Mouse (Mus musculus): Measurements from ENCODE around the gene Birc7.

Birc7 gene

DNA sequence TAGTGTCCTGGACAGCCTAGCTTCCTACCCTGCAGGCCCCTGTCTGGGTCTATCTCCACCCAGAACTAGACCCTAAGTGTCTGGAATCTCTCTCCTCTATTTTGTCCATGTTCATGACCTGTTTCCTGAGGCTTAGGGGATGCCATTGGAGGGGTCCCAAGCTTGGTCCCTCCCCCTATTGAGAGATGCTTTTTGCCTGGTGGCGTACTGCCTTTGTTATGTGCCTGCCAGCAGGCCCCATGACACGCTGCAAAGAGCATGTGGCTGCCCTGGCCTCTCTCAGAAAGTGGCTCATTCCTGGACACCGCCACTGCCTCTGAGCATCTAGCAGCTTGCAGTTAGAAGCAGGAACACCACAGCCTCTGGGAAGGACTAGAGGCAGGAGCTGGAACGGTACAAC lies at the start of gene Birc7:
Gene Birc7 (plus strand): TSS at position 301 of the 400 bp plus-strand sequence.
- no peak for DNase-seq (ENCODE audit: low read depth, low spot score)

DNA sequence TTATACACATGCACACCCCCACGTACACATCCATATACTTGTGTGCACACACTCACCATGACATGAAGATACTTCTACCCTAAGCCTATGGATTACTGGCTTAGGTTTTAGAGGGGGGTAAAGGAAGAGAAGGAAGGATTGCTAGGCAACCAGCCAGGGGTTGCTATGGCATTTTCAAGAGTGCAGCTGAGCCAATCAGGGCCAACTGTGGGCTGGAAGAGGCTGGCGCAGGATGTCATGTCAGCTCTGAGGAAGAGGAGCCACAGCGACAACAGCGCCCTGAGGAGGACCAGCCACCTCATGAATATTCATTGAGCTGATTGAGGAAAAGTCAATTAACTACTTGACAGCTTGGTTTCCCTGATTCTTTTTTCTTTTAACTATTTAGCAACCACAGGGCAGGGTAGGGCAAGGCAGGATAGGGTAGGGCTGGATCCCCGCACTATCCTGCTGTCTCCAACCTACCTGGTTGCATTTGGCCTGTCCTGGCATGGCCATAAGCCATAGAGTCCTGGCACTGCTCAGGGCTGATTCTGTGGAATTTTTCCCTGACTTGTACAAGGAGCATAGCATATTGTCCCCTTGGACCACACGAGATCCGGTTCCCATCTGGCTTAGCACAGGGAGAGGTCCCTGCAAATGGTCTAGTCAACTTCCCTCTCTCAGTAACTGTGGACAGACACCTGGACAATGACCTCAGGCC lies 49.3 kb upstream of the Birc7 start:
- DNase-seq (ENCODE audit: low read depth, low spot score) = no peak

DNA sequence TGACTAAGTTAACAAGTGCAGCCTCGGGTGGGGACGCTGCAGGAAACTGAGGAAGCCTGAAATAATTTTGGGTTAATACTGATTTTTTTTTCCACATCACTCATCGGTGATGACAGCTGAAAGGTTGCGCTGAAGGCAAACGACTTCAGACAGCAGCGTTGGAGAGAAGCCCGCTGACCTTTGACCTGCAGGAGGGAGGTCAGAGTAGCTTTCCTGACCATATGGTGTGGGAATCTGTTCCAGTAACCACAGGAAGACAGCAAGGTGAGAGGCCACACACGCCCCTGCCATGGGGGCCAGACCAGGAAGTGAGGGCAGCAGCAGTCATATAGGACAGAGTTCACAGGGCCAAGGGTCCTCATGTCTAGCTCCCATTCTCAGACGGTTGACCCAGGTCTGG lies 47.5 kb upstream of the Birc7 start:
- DNase-seq (ENCODE audit: low read depth, low spot score) = no peak

DNA sequence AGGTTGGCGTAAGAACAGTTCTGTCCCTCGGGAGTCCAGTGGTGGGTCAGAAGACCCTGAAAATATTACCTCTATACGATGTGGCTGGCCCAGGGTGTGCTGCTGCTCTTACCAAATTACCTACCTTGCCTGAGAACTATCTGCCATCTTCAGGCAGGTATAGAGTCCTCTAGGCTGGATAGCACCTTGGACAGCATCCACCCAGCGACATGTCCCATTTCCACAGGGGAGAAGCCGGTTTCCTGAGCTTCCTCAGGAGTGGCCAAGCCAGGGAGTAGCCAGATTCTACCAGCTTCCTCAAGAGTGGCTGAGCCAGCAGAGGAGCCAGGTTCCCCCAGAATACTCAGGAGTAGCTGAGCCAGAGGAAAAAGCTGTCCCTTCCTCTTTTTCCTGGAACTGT lies 43.6 kb upstream of the Birc7 start:
- no peak for DNase-seq (ENCODE audit: low read depth, low spot score)

DNA sequence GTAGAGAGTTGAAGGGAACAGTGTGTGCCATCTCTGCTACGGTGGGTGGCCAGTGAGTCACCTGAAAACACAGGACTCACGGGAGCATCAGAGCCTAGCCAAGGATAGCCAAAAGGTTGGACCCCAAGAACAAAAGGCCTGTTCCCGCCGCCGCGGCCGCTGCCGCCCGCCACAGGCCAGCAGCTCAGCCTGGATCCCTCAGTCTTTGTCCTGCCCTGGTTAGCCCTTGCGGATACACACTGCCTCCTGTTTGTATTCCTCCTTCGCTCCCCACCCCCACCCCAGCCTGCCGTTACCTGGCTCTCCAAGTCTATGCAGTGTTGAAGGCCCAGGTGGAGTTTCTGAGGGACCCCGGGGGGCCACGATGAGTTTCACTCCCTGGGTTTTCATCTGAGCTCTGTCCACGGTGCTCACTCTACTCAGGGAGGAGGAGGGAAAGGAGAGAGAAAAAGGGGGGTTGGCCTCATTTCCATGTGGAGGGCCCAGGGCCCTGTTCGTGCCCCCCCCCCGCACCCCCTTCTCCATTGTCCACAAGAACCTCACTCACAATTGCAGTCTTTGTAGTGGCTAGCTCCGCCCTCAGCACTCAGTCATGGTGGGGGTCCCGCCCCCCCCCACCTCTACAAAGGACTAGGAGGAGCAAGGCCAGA lies 39.4 kb upstream of the Birc7 start:
- DNase-seq (ENCODE audit: low read depth, low spot score) = no peak

DNA sequence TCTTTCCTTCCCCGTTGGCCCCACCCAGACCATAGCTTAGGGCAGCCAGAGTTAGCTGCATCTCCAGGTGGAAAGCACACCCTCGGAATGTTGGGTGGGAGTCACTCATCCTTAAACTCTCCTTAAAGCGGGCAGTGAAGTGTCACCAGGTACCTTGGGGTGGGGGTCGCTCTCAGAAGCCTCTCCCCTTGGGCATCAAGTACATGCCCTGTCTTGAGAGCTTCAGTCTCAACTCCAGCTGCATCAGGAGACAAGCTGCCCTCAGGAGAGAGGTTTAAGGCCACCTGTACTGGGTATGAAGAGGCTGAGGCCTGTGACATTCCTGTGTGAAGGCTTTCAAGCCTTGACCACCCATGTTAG lies 38.9 kb upstream of the Birc7 start:
- DNase-seq (ENCODE audit: low read depth, low spot score) = no peak

DNA sequence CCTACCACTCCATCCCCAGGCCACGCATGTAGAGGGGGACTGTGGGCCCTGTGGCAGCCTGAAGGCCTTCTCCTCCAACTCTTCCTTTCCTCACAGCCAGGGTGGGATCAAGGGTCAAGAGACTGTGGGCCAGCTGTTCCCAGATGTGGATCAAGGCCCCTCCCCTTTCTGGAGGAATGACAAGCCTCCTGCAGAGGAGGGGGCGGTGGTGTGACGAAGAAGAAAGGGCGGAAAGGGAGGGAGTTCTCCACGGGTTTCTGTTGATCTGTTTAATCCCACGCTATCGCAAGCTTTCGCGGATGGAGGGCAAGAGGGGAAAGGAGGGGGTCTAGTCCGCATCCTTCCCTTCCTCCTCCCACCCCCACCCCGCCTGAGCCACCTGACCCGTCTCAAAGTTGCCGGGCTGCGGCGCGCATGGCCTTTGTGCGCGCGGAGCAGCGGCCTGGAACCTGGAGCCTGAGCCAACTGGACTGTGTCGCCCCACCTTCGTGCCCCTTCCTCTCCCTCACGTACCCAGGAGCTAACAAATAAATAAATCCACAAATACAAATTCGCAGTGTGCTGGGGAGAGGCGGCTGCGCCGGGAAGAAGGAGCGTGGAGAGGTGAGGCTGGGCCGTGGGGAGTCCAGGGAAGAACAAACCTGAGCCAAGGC lies 38.3 kb upstream of the Birc7 start:
- no peak for DNase-seq (ENCODE audit: low read depth, low spot score)

DNA sequence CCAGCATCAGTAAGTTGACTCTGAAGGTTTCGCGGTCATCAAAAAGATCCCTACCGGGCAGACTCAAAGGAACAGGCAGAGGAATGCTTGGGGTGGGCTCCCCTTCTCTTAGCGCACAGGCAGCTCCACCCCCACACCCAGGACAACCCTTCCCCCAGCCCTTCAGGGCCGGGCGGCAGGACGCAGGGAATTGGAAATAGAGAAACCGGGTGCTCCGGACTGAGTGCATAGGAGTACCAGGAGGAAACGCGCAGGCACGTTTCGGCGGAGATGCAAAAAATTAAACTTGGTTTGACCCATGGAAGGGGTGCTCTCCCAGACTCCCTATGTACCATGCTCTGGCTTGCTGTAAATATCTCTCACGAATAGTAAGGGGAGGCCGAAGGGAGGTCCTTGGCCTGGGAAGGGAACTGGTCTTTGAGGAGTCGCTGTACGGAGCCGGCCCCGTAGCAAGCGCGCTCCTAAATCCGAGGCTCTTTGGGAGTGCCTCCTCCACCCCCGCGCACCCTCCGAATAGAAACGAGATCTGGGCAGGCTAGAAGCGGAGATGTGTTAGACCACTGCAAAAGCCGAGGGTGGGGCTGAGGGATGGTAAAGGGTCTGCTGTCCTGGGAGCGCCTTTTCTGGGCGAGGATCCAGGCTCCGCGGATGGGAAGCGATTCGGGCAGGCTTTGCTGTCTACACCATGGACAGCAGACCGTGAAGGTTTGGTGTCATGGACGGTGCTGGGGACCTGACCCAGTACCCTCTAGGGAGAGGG lies 37.6 kb upstream of the Birc7 start:
- DNase-seq (ENCODE audit: low read depth, low spot score) = no peak

DNA sequence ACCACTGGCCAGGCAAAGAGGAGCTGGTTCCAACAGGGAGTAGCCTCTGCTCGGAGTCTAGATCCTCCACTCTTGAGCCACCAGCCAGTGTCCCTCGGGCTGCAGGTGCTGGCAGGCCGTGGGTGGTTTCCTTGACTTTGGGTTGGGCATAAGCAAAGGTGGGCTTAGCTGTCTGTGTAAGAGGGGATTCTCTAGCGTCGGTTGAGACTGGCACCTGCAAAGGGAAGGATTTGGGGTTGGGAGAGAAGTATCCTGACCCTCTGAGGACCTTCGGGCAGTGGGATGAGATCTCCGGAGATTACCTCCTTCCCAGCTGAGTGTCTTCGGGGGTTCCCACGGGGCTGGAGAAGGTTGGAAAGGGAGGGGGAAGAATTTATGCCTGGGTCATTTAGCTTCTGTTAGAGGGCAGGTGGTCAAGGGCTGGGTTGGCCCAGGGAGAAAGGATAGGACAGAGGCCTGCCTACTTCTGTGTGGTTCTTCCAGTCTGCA lies 36.9 kb upstream of the Birc7 start:
- no peak for DNase-seq (ENCODE audit: low read depth, low spot score)

DNA sequence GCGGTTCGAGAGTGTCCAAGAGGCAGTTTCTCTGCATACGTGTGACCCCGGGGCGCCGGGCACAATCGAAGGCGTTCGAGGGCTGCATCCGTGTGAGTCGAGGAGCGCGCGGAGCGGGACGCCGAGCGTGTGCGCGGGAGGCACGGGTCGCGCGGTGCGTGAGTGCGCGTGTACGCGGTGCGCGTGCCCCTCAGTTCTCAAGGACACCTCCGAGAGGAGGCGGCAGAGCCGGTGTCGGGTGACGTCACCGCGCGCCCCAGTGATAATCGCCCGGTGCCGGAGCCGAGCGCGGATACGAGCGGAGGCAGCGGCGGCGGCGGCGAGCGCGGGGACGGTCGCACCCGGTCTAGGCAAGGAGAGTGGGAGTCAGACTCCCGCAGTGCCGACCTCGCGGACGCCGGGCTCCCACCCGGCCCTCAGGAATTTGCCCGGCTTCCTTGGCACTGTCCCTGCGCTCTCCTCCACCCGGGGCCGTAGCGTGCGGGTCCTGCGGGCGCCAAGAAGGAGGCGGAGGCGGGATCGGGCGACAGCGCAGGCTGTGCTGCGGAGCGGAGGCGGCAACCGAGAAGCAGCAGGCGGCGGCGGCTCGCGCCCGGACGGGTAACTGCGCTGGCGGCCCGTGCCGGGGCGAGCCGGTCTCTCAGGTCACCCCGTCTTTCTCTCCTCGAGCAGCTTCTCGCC lies 35.8 kb upstream of the Birc7 start:
- no peak for DNase-seq (ENCODE audit: low read depth, low spot score)

DNA sequence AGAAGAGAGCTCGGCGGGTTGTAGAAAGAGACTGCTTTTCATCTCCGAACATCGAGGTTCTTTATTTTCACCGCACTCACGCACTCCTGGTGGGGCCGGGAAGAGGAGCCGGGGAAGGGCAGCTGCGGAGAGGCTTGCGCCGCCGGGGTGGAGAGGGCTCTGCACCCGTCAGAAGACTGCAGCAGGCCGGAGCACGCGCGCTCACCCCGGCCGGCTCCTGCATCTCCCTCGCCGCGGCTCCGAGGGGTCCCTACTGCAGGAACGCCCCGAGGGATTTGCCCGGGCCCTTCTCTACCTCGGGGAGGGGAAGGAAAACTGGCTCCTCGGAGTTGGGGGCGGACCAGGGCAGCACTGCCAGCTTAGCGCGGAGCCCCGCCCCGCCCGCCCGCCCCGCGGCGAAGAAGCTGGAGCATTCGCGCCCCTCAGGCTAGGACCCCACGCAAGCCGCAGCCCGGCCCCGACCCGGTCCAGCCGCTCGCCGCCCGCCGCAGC lies 35.2 kb upstream of the Birc7 start:
- DNase-seq (ENCODE audit: low read depth, low spot score) = no peak

DNA sequence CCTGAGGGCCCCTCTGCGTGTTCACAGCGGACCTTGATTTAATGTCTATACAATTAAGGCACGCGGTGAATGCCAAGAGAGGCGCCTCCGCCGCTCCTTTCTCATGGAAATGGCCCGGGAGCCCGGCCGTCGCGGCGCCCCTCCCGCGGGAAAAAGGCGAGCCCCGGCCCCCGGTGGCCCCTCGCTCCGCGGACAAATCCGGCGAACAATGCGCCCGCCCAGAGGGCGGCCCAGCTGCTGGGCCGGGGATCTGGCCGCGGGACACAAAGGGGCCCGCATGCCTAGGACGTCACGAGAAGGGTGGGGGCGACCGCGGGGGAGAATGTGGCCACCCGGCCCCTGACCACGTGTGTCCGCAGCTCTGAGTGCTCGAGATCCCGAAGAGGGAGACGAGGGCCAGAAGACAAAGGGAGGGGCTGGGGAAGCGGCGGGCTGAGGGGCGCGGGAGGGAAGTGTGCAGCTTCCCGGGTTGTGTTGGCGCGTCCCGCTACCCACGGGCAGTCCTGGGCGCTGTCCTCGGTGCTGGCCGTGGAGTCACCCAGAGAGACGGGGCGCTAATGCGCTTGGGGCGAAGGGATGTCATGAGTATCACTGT lies 34.7 kb upstream of the Birc7 start:
- no peak for DNase-seq (ENCODE audit: low read depth, low spot score)

DNA sequence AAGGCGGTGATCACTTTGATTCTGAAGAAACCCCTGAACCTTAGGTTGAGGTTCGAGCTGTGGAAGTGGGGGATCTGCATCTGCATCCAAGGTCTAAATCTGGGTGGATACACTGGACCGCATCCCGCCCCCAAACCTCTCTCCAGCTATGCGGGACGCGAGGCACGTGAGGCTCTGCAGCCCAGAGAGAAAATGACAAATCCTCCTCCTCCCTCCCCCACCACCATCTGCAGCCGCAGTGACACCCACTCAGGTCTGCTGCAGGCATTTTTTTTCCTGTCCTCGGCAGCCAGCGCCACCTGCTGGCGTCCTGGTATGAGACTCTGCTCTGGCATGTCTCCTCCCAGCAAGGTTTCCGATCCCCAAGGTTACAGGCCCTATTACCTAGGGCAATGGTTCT lies 34.1 kb upstream of the Birc7 start:
- peak; percentile 77 for DNase-seq (ENCODE audit: low read depth, low spot score)

DNA sequence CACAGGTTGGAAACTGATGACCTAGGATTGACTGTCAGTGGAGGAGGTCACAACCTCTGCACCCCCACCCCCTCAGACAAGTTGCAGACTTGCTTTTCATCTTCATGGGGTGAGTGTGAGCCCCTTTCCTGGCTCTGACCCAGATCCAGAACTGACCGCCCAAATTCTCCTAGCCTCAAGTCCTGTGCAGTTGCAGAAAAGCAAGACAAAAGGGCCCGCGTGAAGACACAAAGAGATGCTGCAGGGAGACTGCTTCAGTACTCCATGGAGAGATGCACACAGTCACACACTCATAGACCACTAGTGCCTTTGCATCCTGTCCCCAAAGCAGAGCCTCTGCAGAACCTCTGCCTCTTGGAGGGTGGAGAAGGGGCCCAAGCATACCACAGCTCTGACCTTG lies 33.5 kb upstream of the Birc7 start:
- no peak for DNase-seq (ENCODE audit: low read depth, low spot score)

DNA sequence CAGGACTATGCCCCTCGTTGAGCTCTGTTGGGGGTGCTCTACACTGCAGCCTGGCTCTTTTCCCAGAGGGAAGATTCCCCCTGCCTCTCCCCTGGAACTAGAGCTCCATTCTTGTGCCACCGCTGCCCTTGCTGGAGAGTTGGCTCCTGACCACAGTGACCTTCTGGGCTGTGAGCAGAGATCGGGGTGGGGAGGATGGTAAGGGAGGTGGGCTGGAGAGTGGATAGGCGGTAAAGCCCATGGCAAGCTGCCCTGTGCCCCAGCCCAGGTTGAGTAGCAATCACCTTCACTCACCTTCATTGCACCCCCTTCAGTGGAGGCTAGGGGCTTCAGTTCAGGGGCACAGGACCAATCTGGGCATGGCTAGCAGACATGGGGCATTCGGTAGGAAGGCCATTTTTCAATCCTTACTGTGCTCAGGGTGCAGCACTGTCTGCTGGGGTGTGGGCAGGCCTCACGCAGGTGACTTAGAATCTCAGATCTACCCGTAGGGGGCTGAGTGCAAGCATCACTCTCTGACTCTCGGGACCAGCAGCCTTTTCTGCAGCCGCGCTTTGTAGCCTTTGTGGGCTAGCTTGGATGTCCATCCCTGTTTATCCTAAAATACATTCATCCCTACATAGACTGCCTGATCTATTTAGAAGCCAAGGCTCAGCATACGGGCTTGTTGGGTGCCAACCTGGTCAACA lies 32.8 kb upstream of the Birc7 start:
- DNase-seq (ENCODE audit: low read depth, low spot score) = no peak

DNA sequence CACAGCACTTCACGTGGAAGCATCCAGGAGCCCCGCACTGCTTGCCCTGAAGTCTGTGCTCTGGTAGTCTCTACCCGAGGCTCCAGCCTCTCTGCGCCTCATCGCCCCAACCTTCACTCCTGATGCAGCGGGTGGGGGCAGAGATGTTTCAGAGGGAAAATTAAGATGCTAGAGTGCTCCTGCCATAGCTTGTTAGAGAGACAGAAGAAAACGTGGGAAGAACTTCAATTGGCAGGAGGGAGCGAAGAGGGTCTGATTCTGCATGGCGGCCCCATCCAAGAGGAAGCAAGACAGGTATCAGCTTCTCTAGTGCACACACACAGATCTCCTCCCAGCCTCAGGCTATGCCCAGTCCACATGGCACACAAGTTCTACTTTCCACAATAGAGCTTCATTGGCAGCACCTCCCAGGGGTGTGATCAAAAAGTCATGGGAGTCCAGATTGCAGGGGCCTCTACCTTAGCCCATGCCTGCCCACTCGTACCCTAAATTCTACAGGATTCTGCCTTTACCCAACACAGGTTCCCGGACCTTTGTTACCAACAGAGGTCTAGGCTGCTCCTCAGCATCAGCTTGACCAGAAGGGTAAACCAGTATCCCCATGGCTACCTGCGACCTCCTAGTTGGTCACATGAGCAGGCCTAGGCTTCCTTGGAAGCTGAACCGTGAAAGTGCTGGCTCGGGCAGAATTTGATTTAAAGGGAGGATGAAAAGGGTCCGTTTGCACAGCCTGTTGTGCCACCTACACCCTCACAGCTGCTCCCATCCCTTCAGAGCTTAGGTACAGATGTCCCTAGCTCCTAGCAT lies 31.8 kb upstream of the Birc7 start:
- DNase-seq (ENCODE audit: low read depth, low spot score) = no peak

DNA sequence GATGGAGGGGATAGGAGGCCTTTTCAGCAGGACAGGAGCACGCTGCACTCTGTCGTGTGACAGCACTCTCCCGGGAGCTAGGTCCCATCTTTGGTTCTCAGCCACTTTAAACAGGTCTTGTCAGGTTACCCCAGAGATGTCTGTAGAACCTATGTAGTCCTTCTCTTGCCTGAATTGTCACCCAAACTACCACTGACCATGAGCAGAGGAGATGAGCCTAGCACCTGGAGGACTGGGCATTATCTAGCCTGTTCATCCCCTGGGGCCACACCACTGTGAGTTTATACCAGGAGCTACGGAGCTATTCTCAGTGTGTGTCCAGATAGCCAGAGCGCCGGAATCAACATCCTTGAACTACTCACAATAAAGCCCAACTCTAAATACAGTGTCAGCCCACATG lies 31.0 kb upstream of the Birc7 start:
- DNase-seq (ENCODE audit: low read depth, low spot score) = no peak

DNA sequence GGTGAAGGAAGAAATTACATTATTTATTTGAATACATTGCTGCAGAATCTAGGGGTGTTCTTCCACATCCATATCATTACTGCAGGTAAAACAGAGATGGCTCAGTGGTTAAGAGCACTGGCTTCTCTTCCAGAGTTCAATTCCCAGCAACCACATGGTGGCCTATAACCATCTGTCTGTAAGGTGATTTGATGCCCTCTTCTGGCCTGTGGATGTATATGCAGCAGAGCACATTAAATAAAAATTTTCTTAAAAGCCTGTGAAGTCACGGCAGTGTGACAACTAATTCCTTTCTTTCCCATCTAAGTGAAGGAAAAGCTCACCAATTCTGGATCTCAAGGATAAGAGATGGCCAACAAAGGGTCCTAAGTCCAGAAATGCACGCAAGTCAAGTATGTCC lies 26.7 kb upstream of the Birc7 start:
- no peak for DNase-seq (ENCODE audit: low read depth, low spot score)

DNA sequence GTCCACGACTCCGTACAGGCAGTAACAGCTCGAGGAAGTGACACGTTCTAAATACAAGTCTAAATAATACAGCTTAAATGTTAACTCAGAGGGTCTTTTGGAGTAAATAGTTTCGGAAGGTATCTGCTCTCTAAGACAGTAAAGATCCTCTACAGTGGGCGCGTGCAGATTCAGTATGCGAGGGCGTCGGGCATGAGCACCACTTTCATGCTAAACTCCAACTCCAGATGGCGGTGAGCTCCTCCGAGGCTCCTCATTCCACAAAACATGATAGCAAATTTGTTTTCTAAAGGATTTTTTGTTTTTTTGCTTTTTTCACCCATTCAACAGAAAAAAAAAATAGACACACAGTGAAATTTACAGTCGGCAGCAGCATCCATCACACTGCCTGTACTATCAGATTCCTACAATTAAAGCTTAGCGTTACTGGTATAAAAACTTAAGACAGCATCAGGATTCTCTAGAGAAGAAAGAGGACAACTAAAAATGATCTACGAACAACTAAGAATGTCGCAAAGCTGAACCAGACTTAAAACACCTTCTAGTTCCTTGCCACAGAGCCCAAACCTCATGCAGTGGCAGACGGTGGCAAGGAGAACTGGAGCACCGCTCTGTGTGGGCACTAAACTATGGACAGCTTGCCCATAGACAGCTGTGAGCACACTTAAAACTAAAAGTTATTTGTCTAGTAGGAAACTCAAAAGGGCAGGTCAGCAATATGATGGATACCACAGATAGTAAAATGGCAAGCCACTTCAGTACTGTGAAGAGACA lies 24.2 kb upstream of the Birc7 start:
- no peak for DNase-seq (ENCODE audit: low read depth, low spot score)
